Mouse (Mus musculus): ENCODE results near the gene Usp22.

GRCm38 (mm10) chr11:61158141-61158540 is 16.7 kb downstream of the Usp22 start:
- TF ChIP-seq POLR2A (IDR thresholded peaks at IDR 0.05; ENCODE audit: low read depth, low read length) (no peak), CTCF (conservative IDR thresholded peaks at IDR 0.05; ENCODE audit: insufficient read depth, insufficient read length, low read depth, low read length) (no peak)
